Mouse (Mus musculus): ENCODE results near the gene Grtp1.

- TF ChIP-seq CTCF (IDR thresholded peaks at IDR 0.05; ENCODE audit: borderline replicate concordance, control insufficient read depth, extremely low read depth, insufficient read depth, low read length, poor library complexity), result no peak
- no peak for TF ChIP-seq POLR2A (IDR thresholded peaks at IDR 0.05; ENCODE audit: control insufficient read depth, extremely low read depth, insufficient read depth, low read length, poor library complexity)
Measured at GRCm38 (mm10) chr8:13201013-13201334, 554 bp upstream of the Grtp1 start.
